Mouse (Mus musculus): ENCODE measurements around the gene Plekha7.

Gene Plekha7

DNA sequence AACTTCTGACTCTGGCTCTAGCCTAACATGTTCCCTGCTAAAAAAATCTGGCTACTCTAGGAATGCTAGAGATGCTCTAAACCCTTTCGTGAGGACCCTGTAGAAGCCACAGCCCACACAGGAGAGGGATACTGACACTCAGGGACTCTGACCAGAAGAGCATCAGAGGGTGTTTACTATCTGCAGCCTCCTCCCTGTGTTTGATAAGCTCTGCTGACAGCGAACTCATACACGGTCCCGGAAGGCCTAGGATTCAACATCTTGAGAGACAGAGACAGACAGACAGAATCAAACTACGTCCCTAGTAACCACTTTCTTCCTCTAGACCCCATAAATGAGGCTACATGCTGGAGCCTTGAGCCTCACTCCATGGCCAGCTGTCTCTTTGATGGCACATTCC lies 20.2 kb downstream of the Plekha7 start:
- no peak for DNase-seq

DNA sequence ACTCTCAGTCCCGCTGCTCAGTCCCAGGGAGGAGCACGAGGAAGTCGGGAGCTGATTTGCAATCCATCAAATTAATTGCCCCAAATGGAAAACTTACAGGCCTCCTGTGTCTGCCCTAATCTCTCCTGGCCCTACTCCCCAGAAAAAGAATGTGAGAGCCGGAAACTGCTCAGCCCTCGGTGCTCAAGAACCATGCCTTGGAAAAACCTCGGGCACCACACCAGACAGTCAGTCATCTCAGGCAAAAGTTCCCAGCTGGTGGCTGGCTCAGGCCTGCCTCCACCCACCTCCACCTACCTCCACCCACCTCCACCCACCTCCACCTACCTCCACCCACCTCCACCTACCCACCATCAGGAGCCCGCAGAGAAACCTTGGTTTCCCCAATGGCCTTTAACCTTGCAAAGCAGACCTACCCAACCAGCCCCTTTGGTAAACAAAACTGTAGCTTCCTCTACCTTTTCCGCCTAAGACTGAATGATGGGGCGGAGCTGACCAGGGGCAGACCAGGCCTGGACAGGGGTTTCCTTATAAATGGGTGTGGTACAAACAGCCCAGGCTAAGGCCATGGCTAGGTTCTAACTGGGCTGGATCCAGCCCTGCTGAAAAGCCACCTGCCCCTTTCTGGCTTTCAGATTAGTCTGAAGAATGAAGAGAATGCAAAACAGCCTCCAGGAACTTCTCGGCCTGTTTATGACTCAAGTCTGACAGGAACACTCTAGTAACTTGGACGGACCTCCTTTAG lies 21.4 kb downstream of the Plekha7 start:
- no peak for DNase-seq

GRCm38 (mm10) chr7:116286173-116286572 lies 22.0 kb downstream of the Plekha7 start:
- peak; percentile 59 to 70 for DNase-seq

GRCm38 (mm10) chr7:116285216-116285615 lies 23.0 kb downstream of the Plekha7 start:
- no peak for DNase-seq

DNA sequence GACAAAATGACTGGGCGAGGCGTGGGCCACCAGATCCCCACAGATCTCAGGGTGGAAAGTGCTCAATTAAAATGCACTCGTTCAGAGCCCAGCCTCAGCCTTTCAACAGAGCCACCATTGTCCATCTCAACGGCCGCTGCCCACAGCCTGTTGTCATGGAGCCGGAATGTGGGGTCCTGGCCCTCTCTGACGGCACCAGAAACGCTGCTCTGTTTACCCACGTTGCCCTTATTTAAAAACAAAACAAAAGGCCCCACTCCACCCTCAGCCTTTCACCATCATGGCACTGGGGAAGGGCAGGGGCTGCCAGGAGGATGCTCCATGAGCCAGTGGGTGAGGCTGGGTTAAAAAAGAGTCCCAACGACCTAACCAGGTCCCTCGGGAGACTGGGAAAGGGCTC lies 25.4 kb downstream of the Plekha7 start:
- DNase-seq: no peak

DNA sequence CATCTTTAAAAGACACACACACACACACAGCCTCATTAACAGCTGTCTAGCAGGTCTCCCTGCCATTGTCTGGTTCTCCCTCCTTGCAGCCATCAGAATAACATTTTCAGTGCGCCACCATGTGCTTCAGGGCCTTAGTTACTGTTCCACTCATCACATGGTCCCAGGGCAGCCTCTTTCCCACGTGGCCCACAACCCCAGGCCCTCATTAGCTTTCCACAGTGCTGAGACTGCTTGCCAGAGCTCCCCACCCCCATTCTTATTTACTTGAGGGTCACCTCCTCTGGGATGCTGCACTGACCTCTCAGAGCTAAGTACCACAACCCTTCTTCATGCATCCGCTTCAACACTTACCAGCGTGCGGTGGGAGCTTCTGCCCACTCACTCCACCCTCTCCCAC lies 28.1 kb downstream of the Plekha7 start:
- peak in 1 of 2 experiments; percentile 49 for DNase-seq

- no peak for DNase-seq
These were observed 29.9 kb downstream of the Plekha7 start for GRCm38 (mm10) chr7:116278280-116278679.

- no peak for DNase-seq
These were observed 31.9 kb downstream of the Plekha7 start for GRCm38 (mm10) chr7:116276315-116276714.

GRCm38 (mm10) chr7:116273111-116273510 lies 35.1 kb downstream of the Plekha7 start:
- no peak for DNase-seq

- no peak for DNase-seq
These were observed 38.6 kb downstream of the Plekha7 start for GRCm38 (mm10) chr7:116269501-116269995.

DNA sequence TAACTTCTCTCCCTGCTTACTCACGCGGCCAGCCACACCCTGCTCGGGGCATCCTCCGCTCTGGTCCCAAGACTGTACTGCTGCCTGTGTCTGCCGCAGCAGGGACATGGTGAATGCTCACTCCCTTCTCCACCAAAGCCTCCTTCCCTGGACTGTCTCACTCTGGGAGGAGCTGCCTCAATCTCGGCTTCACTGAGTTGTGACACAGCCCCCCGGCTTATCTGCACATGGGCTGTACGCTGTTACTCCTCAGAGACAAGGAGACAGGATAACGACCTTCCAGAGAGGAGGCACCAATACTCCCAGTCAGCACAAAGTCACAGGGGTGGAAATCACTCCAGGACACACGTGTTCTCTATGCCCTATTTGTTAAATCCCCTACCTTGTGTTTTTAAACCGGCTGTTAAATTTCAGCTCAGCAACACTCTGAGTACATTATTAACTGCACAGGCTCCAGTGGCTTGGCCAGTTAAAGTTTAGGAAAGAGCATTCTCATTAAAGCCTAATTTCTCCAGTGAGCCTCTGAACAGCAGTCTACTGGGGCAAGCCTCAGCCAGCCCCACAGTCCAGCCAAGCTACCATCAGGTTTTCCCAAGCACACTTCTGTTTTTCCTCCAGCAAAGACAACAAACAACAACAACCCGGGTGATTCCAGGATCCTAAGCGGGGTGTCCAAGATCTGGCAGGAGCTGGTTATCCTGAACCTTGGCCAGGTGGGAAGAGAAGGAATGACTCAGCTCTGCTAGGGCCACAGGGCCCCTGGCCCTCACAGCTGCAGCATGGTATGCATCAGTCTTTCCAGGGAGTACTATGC lies 39.9 kb downstream of the Plekha7 start:
- DNase-seq: peak; percentile 47 to 60

DNA sequence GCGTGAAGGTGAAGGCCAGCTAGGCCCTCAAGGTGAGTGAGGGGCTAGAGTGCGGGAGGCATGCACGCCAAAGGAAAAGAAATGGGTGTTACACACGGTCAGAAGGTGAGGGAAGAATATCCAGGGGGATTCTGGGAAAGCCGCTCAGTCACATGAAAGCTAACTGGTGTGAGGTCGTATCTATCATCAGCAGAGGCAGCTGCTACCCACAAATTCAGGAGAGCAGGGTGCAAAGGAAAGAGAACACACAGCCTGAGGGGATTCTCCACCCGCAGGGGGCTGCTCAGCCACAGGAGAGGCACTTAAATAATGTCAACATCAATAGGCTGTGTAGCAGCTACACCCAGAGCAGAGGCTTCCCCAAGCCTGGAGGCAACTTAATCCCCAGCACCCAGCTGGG lies 44.9 kb downstream of the Plekha7 start:
- DNase-seq: no peak

- no peak for DNase-seq
These were observed 45.7 kb downstream of the Plekha7 start for GRCm38 (mm10) chr7:116262508-116262907.

GRCm38 (mm10) chr7:116262101-116262500 lies 46.1 kb downstream of the Plekha7 start:
- peak; percentile 42 to 55 for DNase-seq

GRCm38 (mm10) chr7:116260826-116261615 lies 47.2 kb downstream of the Plekha7 start:
- DNase-seq: peak in 1 of 2 experiments; percentile 52

DNA sequence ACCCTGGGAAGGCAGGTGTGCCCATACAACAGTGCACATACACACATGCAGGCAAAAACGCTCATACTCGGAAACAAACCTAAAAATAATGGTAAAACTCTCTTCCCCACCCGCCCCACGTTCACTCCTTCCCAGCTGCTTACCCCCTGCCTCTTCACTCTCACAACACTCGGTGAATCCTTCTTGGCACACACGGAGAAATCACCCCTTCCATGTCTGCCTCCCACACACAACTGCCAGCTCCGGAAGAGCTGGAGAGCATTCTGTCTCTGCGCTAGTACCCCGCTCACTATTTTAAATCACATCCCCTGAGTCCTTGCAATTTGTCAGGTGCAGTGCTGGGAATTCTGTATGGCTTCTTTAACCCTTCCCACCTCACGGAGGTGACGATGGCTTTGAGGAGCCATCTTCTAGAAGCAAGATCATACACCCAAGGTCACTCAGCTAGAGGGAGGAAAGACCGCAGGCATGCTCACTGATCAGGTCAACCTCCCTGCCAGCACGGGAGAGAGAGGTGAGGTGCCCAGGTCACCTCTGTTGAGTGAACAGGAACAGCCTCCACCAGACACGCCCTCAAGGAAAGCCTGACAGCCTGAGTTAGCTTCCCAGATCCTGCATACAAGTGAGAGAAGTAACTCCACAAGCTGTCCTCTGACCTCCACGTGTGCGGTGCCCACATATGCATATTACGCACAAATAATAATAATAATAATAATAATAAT lies 49.6 kb downstream of the Plekha7 start:
- DNase-seq: peak in 1 of 2 experiments; percentile 42

DNA sequence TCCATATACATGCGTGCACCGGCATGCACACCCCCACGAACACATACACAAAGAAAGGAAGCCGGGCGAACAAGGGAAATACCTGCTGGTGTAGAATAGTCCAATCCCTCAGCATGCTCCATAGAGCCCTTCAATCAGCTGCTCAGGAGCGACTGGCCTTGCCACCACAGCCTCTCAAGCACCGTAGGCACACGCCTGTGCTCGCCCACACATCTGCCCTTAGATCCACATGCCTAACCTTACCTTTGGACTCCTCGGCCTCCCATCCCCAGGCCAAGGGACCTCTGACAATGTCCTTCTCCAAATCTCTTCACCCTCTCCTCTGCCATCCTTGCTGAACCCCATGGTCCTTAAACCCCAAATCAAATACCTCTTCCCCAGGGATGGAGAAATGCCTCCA lies 50.2 kb downstream of the Plekha7 start:
- DNase-seq: no peak

DNA sequence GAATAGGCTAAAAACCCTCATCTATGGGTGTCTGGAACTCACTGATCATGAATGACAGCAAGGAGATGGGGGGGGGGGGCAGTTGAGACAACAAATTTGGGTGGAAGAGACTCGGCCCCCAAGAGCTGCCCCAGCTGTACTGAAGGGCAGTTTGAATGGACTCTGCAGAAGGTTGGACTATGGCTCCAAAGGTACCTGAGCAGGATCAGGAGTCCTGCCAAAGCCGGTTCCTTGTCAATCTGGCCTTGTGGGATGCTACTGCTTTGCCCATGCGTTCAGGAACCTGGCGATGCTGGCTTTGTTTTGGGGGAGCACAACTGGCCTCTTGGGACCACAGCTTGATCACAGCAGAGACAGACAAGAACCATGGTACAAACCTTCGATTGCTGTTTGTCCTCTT lies 52.5 kb downstream of the Plekha7 start:
- no peak for DNase-seq

DNA sequence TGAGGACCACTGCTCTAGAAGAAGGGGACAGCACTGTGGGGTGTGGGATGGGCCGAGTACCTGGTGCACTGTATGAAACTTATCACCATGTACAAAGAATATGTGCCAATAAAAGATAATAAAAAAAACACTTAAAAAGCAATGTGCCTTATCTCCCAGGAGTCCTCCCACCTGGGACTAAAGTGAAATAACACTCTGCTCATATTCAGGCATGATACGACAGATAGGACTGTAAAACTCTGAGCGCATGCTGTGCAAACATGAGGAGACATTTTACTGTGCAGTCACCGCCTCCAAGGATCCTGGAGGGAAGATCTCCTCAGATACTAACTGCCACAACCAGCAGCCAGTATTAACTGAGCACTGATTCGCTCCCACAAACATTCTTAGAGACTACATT lies 53.5 kb downstream of the Plekha7 start:
- DNase-seq: no peak

- DNase-seq: peak in 1 of 2 experiments; percentile 37
These were observed 55.7 kb downstream of the Plekha7 start for GRCm38 (mm10) chr7:116252470-116252869.

GRCm38 (mm10) chr7:116251516-116251915 lies 56.7 kb downstream of the Plekha7 start:
- no peak for DNase-seq

GRCm38 (mm10) chr7:116248536-116248935 lies 59.6 kb downstream of the Plekha7 start:
- DNase-seq: no peak
